Mouse (Mus musculus) T-helper 17 cell (primary cell): ENCODE results near the gene Prmt3.

Experiments used
- in situ Hi-C, 2 experiments: fragments of 300-600 bp; cut with MboI, MseI; formaldehyde crosslinking; loops; 1 replicate in 1 of 2; 2 replicates in 1 of 2; pipeline ENCODE4 v1.15.1; 2025; ENCODE audit warnings: high pct_unique_total_duplicates in 2 of 2

The Prmt3 gene

DNA sequence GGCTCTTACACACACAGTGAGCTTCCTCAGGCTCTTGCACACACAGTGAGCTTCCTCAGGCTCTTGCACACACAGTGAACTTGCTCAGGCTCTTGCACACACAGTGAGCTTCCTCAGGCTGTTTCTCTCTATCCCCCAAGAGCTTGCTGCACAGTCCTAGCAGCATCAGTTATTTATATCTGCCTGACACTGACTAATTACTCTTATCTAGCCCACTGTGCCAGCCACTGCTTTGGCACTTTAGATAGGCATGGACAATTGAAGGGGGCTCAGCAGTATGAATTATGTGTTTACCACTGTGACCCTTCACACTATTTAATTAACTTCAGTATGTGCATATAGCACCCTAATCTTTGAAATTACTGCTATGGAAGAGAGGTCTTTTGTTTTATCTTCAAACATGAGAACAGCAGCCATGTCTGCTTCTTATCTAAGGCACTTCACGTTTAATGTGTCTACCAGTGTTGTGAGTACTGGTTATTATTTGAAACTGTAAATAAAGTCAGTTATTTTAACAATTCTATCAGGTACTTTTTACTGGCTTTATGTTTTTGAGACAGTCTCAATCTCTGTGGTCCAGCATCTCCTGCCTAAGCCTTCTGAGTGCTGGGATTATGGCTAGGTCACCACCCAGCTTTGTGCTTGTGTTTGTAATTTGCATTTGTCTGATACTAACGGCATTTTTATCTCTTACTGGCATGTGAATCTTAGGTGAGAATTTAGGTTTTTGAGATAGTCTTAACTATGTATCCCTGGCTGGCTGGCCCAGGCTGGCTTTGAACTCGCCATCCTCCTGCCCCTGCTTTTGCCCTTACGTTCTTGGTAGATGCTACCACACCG is 75.4 kb downstream of the Prmt3 start:
- in situ Hi-C loops: no loop called here

DNA sequence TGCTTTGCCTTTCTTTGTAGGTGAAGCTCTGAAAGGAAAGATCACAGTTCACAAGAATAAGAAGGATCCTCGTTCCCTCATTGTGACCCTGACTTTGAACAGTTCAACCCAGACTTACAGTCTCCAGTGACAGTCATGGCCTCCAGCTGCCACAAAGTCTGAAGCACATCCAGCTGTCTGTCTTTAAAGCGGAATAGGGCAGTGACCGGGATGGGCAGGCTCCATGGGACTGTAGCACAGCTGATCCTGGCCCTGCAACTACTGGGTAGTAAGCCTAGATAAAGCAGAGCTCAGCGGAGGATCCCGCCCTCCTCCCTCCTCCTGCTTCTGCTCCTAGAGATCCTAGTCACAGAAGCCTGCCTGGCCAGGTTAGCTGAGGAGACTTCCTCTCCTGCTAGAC is 79.2 kb downstream of the Prmt3 start:
- in situ Hi-C loops: loop anchor here in 1 of 2 experiments (5.0 kb wide), 1 partner anchor 55 kb away; no protein-coding TSS in a partner anchor

DNA sequence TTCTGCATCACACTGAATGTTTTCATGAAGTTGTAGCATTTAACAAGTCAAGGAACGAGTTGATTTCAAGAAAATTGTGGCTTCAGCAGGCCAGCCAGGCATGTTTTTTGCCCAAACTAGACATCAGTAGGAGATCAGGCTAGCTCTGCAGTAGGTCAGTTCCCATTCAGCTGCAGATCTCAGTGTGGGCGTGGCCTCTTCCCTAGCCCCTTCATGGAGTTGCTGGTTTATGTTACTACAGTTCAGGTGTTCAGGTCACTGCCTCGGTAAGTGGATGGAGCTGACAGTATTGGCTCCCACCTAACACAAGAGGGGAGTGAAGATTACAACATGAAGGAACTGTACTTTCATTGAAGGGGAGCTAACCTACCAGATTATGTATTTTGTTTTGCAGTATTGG is 80.1 kb downstream of the Prmt3 start:
- in situ Hi-C loops: loop anchor here in 1 of 2 experiments (5.0 kb wide), 1 partner anchor 56 kb away; no protein-coding TSS in a partner anchor

DNA sequence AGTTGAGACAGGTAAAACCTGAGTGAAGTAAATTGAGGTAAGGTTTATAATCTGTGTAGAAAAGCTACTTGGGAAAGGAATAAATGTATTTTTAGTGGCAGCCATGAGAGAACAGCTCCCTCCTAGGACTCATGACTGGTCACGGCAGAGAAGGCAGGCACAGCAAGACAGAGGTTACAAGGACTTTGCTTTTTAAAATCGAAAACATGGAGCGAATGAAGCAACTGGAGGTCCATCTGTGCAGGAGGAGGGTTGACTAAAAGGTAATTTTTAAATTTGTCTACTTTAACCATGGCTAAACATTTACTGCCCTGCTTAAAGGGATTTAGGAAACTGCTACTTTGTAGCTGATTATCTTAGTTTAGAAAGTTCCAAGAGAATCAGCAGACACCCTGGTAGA is 81.7 kb downstream of the Prmt3 start:
- in situ Hi-C loops: loop anchor here in 1 of 2 experiments (5.0 kb wide), 1 partner anchor 58 kb away; no protein-coding TSS in a partner anchor

DNA sequence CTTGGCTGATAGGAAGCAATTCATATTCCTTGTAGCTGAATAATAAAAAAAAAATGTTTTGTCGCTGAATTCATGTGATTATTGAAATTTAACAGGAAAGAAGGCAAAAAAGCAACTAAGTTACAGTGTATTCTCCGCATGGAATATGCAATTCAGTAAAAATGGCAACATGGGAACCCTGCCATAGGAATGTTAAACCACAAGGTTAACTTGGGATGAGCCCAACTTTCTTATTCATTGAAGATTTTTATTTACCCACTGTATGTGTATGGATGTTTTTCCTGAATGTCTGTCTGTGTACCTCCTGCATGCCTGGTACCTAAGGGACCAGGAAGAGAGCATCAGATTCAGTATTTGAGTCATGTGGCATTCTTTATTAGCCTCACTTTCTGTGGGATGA is 83.0 kb downstream of the Prmt3 start:
- in situ Hi-C loops: no loop called here

DNA sequence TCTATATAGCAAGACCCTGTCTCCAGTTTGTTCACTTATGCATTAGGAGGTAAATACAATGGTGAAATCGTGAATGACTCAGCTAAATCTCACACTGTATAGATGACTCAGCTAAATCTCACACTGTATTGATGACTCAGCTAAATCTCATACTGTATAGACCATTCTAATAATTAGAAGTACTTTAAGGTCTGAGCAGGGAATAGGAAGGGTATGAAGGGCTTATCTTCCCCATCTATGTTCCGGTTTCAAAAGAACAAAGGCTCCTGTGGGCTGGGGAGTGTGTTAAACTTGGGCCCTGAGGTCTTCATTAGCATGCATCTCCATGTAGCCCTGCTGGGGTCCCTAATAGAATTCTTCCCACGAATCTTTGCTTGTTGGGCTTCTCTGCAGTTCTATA is 85.6 kb downstream of the Prmt3 start:
- in situ Hi-C loops: no loop called here

DNA sequence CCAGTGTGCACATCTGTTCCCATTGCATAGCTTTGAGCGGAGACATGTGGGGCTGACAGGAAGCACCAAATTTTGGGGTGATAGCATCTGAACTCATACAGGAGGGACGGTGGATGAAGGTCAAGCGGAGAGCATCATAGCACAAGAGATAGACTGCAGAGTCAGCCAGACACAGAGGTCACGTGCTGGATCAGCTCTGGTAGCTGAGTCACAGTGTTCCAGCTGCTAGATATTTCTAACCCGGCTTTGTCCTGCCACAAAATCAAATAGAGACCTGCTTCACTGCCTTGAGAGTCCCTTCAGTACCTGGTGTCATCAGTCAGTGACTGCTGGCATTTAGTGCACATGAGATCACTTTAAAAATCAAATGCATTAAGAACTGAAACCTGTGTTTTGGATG is 91.5 kb downstream of the Prmt3 start:
- in situ Hi-C loops: no loop called here

DNA sequence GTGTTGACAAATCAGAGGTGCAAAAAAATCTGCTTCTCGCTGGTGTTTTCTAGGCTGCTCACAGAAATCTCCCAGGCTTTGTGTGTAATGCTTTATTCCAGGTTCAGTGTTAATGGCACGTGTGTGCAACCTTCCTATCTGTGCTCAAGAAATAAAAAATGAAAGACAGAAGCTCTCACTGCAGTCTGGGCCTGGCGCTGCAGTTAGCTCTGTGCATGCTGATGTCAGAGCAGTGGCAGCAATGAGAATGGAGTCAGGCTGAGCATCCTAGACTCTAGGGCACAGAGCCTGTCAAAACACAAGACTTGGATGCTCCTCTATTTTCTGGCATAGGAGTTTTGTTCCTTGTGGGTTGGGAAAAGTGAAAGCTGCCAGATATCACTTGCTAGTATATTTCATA is 92.1 kb downstream of the Prmt3 start:
- in situ Hi-C loops: no loop called here

DNA sequence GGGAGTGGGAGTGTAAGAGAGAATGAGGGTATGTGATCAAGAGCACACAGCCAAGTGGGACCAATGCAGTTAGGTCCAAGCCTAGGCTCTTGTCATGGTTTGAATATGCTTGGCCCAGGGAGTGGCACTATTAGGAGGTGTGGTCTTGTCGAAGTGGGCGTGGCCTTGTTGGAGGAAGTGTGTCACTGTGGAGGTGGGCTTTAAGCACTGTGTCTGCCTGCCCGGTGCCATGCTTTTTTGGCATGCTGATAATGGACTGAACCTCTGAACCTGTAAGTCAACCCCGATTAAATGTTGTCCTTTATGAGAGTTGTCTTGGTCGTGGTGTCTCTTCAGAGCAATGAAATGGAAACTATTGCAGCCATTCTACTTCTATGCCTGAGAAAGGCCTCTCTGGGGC is 99.2 kb downstream of the Prmt3 start:
- in situ Hi-C loops: no loop called here

DNA sequence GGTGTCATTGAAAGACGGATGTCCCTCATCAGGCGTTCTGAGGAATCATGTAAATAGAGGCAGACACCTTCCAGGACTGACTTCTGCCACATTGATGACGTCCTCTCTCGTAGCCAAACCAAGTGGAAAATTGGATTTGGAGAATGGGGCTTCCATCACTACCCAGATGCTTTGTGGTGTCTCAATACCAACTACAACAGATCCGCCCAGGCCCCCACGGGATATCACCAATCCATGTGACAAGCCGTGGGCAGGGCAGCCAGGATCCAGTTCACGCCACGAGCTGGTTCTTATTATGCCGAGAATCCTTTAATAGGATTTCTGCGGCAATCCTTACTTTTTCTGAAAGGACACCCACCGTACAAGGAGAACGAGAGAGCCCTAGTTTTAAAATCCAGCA is 100.9 kb downstream of the Prmt3 start:
- in situ Hi-C loops: no loop called here

DNA sequence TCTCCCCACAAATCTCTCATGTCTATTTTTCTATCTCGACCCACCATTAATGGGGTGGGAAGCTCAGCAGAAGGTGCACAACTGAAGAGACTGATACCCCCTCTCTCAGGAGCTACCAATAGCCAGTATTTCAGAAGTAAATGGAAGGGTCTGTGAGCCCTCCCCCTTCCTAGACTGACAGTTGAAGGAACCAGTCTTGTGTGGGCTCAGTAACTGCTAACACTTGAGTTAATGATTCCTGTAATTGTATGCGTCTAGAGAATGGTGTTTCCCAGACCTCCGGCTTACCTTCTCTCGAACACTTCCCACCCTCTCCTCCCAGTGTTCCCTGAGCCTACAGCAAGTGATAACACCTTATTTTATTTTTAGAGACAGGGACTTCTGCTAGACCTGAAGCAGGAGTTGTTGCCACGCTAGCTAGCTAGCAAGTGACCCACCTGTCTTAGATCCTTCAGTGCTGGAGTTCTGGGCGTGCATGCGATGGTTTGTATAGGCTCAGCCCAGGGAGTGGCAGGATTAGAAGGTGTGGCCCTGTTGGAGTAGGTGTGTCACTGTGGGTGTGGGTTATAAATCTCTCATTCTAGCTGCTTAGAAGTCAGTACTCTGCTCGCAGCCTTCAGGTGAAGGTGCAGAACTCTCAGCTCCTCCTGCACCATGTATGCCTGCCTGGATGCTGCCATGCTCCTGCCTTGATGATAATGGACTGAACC is 102.0 kb downstream of the Prmt3 start:
- in situ Hi-C loops: no loop called here

DNA sequence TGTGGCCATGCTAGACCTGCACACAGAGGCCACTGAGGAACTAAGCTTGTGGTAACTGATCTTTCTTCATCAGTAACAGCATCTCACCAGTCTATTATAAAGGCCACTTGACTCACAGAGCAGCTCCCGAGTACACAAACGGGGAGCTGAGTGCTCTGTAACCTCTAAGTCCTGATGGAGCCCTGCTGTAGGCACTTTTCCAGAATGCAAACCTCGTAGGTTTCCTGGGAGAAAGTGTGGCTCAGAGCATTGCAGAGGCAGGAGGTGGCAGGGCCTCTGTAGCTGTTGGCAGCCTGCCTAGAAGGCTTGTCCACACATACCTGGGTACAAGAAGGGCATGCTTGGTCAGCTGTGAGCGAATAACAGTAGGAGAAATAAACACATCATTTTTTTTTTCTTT is 104.1 kb downstream of the Prmt3 start:
- in situ Hi-C loops: no loop called here

DNA sequence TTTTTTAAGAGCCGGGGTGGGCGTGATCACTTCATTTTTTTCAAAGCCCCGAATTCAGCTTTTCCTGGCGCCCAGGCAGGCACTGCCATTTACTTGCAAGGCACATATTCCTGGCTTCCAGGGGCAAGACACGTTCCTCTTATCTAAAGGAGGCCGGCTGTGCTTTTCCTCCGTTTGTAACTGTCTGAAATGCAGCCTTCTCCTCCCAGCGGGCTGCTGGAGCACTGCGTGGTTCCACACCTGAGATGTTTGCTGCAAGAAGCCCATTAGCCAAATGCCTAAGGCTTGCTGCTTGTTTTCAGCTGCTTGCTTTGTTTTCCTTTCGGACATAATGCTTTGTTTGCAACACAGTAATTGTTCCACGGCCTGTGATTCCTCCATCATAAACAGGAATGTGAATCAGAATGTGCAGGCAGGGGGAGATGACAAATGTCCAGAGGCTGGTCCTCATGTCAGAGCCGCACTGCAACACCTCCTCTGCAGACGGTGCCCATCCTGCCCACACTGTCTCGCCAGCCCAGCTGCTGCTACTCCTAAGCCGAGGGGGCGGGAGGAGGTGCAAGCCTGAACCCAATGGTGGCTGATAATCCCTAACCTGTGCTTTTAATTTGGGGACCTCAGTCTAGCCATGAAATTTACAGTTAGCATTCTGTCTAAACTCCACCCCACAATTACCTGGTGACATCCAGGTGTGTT is 104.7 kb downstream of the Prmt3 start:
- in situ Hi-C loops: no loop called here

DNA sequence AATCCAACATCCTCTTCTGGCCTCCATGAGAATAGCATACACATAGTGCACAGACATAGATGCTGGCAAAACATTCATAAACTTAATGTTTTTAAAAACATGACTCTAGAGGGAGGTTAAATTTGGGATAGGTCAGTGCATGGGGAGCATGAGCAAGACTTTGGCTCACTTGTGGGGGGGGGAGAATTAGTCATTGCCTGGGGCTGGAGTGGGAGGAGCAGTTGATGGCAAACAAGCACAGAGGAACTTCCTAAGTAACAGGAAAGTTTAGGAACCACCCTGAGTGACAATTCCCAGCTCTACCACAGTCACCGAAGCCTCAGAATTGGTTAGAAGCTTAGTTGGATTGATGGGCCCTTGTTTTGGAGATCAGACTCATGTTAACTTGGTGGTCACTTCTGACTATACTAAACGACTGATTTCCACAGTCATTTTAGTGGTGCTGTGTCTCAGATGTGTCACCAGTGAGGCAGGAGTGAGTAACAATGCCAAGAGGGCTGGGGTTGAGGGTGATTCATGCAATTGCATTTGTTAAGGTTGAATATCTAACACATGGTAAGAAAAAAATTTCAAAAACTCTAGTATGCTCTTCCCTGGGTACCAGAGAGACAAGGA is 109.7 kb downstream of the Prmt3 start:
- in situ Hi-C loops: no loop called here

DNA sequence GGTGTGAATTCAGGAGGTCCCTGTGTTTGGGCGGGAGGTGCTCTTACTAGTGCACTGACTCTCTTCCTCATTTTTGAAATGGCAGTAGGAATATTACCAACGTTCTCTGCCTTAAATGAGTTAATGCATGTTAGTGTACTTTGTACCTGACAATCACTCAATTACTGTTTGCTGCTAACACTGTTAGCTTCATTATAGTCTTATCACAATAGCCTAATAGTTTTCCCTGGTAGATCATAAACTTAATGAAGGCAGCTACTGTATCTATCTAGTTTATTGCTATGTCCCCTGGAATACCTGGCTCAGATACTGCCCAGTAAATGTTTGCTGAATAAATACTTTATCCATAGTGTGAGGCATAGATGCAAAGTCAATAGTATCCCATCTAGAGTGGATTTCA is 116.6 kb downstream of the Prmt3 start:
- in situ Hi-C loops: no loop called here

DNA sequence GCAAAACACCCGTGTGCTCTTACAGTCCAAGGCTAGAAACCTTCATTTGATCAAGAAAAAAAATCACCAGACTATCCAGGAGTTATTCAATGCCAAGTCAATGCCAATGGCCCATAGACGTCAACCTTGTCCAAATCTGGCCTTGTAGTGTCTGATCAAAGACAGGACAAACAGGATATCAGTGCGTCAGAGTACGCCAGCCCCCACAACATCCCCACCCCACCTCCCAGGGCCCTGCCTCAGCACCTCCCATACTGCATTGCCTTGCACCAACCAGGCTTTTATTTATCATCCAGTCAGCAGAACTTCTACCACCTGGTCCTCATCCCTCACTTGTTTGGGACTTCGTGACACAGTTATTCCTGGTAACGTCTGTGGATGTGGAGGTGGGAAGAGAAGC is 117.2 kb downstream of the Prmt3 start:
- in situ Hi-C loops: no loop called here

DNA sequence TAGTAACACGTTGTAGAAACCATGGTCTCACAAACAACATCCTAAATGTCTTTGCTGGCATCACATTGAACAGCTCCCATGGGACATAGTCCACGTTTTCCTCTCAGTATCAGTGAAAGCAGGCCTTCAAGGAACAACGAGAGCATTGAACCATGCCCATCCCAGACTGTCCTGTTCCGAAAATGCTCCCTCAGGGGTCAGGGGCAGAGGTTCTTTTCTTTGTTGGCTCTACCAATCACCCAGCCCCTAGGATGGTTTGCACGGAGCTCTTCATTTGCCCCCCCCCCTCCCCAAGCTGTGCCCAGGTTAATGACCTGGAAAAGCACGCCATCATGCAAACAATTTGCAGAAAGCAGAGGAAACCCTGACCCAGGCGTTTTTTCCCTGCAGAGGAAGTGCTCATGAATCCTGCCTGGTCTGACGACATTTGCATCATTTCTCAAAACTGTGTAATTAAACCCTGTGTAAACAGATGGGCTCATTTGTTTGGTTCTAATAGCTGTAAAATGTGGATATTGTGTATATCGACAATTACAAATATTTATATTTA is 123.9 kb downstream of the Prmt3 start:
- in situ Hi-C loops: no loop called here

DNA sequence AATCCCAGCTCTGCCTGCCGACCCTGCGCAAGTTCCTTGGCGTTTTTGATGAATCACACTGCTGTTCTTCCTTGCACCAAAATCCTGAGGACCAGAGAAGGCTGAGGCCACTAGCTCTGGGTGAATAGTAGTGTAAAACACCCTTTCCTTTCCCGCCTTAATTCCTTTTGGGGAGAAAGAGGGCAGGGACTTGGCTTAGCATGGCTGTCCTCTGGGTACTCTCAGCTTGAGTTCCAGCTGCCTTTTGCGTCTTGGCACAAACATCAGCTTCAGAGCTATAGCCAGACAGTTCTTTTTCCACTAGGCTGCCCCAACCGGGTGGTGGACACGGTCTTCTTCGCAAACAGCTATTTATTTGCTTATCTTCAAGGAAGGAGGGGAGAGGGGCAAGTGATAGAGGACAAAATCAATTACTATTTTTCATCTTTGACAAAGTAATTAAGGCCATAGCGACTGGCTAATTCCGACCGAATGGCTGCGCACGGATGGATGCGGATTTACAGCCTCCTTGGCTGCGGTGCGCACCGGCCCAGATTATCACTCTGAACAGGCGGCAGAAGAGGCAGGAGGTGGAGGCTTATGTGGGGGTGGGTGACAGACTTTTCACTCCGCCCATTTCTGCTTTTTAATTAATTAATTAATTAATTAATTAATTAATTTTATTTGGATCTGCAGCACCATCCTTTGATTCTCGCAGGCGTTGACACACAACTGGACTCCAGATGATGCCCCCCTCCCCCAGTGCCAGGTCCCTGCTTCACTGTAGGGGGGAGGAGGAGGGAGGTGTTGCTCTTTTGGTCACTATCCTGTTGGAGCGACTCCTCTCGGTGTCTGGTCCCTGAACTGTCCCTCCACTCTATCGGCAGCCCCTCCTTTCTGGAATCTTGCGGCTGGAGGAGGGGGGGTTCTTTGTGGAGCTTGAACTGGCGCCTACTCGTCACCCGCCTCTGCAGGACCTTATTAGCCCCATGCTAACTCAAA is 129.3 kb downstream of the Prmt3 start:
- in situ Hi-C loops: no loop called here
